Mouse (Mus musculus): ENCODE data around the gene Pfdn6. TPM values are rescaled to one million over a fixed set of nuclear protein-coding genes. Genes with fewer than 3 reads are reported as not detected.
A peak's percentile ranks its signal among the peaks of the same experiment; 100 is the strongest.

Gene Pfdn6
- polyA plus RNA-seq, 1 experiment: 19.4 TPM

GRCm38 (mm10) chr17:33919351-33920281 lies 20.5 kb downstream of the Pfdn6 start:
- Histone ChIP-seq H3K4me1 (ENCODE audit: control insufficient read depth, insufficient read depth, insufficient read length, low read length) (peaks cover 26% of the 10 kb centered on the region), H3K4me3 (ENCODE audit: low read depth, low read length) (peak overlapping the region; percentile 82), H3K27ac (ENCODE audit: insufficient read depth, low read depth, low read length) (peak overlapping the region; percentile 95), H3K36me3 (ENCODE audit: control insufficient read depth, insufficient read depth, low read length) (peaks cover 23% of the 10 kb centered on the region), H3K27me3 (ENCODE audit: control insufficient read depth, insufficient read depth, low read length) (no peaks in the 10 kb centered on the region)
- under 1% methylated on average over 52 of the region's 52 CpGs for WGBS
- TF ChIP-seq POLR2A (IDR thresholded peaks at IDR 0.05; ENCODE audit: low read depth, low read length) (peak; percentile 47; the same call in 1 of the 2 replicates), CTCF (IDR thresholded peaks at IDR 0.05; ENCODE audit: extremely low read depth, insufficient read length, insufficient replicate concordance, low read depth, low read length) (no peak; the same call in 1 of the 2 replicates)

- Histone ChIP-seq H3K36me3 (ENCODE audit: control insufficient read depth, insufficient read depth, low read length) (peaks cover 31% of the 10 kb centered on the region), H3K4me3 (ENCODE audit: low read depth, low read length) (peak overlapping the region; percentile 82; the same call in 1 of the 2 replicates), H3K4me1 (ENCODE audit: control insufficient read depth, insufficient read depth, insufficient read length, low read length) (peaks cover 26% of the 10 kb centered on the region), H3K27ac (ENCODE audit: insufficient read depth, low read depth, low read length) (peak overlapping the region; percentile 95), H3K27me3 (ENCODE audit: control insufficient read depth, insufficient read depth, low read length) (no peaks in the 10 kb centered on the region)
- WGBS: 49% methylated on average over 37 of the region's 37 CpGs
- no peak for TF ChIP-seq POLR2A (IDR thresholded peaks at IDR 0.05; ENCODE audit: low read depth, low read length)
- no peak for TF ChIP-seq CTCF (IDR thresholded peaks at IDR 0.05; ENCODE audit: extremely low read depth, insufficient read length, insufficient replicate concordance, low read depth, low read length)
Observed at GRCm38 (mm10) chr17:33918293-33919203, 21.6 kb downstream of the Pfdn6 start.

DNA sequence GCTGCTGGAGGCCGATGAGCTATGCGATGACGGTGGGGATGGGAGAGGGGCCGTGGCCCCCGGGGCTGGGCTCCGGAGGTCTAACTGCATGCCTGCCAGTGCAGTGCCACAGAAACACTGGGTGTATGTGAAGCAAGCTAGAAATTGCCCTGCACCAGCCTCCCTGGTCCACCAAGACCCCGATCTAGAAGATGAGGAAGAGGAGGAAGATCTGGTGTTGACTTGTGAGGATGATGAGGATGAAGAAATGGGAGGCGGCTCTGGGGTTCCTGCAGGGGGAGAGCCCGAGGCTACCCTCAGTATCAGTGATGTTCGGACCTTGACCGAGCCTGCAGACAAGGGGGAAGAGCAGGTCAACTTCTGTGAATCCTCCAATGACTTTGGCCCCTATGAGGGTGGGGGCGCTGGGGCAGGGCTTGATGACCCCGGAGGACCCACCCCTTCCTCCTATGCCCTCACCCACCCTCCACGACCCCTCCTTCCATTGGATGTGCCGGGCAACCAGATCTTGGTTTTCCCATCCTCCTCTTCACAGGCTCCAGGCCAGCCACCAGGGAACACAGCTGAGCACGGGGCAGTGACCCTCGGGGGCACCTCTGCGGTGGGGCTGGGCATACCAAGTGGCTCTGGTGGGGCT lies 22.4 kb downstream of the Pfdn6 start:
- peaks cover 36% of the 10 kb centered on the region for H3K36me3 ChIP-seq (ENCODE audit: control insufficient read depth, insufficient read depth, low read length)
- WGBS: 85% methylated on average over 18 of the region's 18 CpGs
- H3K4me1 ChIP-seq (ENCODE audit: control insufficient read depth, insufficient read depth, insufficient read length, low read length): peaks cover 26% of the 10 kb centered on the region
- H3K27ac ChIP-seq (ENCODE audit: insufficient read depth, low read depth, low read length): no peak overlapping the region
- H3K27me3 ChIP-seq (ENCODE audit: control insufficient read depth, insufficient read depth, low read length): no peaks in the 10 kb centered on the region
- no peak for TF ChIP-seq CTCF (IDR thresholded peaks at IDR 0.05; ENCODE audit: extremely low read depth, insufficient read length, insufficient replicate concordance, low read depth, low read length)
- no peak for TF ChIP-seq POLR2A (IDR thresholded peaks at IDR 0.05; ENCODE audit: low read depth, low read length)
- no peak overlapping the region for H3K4me3 ChIP-seq (ENCODE audit: low read depth, low read length)

DNA sequence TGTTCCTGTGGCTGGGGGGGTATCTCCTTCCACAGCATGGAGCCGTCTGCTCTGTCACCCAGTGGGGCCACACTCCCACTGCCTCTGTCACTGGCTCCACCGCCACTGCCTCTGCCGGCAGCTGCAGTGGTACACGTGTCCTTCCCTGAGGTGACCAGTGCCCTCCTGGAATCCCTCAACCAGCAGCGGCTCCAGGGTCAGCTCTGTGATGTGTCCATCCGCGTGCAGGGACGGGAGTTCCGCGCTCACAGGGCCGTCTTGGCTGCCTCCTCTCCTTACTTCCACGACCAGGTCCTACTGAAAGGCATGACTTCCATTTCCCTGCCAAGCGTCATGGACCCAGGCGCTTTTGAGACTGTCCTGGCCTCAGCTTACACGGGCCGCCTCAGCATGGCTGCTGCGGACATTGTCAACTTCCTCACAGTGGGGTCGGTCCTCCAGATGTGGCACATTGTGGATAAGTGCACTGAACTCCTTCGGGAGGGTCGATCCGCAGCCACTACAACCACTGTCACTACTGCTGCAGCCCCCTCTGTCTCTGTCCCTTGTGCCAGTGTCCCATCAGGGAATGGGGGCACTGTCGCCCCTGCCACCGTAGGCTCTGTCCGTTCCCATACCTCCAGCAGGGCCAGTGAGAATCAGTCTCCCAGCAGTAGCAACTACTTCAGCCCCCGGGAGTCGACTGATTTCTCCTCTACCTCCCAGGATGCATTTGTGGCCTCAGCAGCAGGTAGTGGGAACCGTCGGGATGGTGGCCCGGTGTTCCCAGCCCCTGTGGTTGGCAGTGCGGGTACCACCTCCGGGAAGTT lies 23.1 kb downstream of the Pfdn6 start:
- H3K36me3 ChIP-seq (ENCODE audit: control insufficient read depth, insufficient read depth, low read length): peaks cover 39% of the 10 kb centered on the region
- H3K4me3 ChIP-seq (ENCODE audit: low read depth, low read length): peak overlapping the region; percentile 42
- H3K27ac ChIP-seq (ENCODE audit: insufficient read depth, low read depth, low read length): no peak overlapping the region
- WGBS: 82% methylated on average over 31 of the region's 31 CpGs
- TF ChIP-seq POLR2A (IDR thresholded peaks at IDR 0.05; ENCODE audit: low read depth, low read length) (no peak), CTCF (IDR thresholded peaks at IDR 0.05; ENCODE audit: extremely low read depth, insufficient read length, insufficient replicate concordance, low read depth, low read length) (no peak)
- H3K4me1 ChIP-seq (ENCODE audit: control insufficient read depth, insufficient read depth, insufficient read length, low read length): peaks cover 24% of the 10 kb centered on the region
- no peaks in the 10 kb centered on the region for H3K27me3 ChIP-seq (ENCODE audit: control insufficient read depth, insufficient read depth, low read length)

DNA sequence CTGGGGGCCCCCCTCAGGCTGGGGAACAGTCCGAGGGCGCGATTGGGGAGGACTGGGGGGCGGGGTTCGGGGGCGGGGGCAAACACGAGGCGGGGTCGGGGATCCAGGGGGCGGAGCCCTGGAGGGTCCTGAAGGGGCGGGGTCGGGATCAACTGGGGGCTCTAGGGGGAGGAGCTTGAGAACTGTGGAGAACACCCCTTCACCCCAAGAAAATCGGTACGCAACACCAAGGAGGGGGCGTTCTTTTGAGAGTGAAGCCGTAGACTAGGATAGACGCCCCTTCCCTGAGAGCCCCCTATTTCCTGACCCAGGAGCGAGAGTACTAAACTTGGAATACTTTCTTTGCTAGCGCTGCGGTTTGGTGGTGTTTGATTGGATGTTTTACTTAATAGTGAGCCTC lies 23.8 kb downstream of the Pfdn6 start:
- Histone ChIP-seq H3K4me1 (ENCODE audit: control insufficient read depth, insufficient read depth, insufficient read length, low read length) (peaks cover 24% of the 10 kb centered on the region), H3K36me3 (ENCODE audit: control insufficient read depth, insufficient read depth, low read length) (peaks cover 41% of the 10 kb centered on the region), H3K4me3 (ENCODE audit: low read depth, low read length) (peak overlapping the region; percentile 60), H3K27me3 (ENCODE audit: control insufficient read depth, insufficient read depth, low read length) (no peaks in the 10 kb centered on the region), H3K27ac (ENCODE audit: insufficient read depth, low read depth, low read length) (no peak overlapping the region)
- no peak for TF ChIP-seq CTCF (IDR thresholded peaks at IDR 0.05; ENCODE audit: extremely low read depth, insufficient read length, insufficient replicate concordance, low read depth, low read length)
- no peak for TF ChIP-seq POLR2A (IDR thresholded peaks at IDR 0.05; ENCODE audit: low read depth, low read length)
- WGBS: 2% methylated on average over 20 of the region's 20 CpGs

- H3K4me3 ChIP-seq (ENCODE audit: low read depth, low read length): peak within 1 kb of the TSS; percentile 60
- H3K36me3 ChIP-seq (ENCODE audit: control insufficient read depth, insufficient read depth, low read length): peaks cover 40% of the 10 kb centered on the region
- H3K27ac ChIP-seq (ENCODE audit: insufficient read depth, low read depth, low read length): peak within 1 kb of the TSS; percentile 3; the same call in 1 of the 2 replicates
- WGBS: under 1% methylated on average over 34 of the region's 34 CpGs
- peaks cover 20% of the 10 kb centered on the region for H3K4me1 ChIP-seq (ENCODE audit: control insufficient read depth, insufficient read depth, insufficient read length, low read length)
- no peaks in the 10 kb centered on the region for H3K27me3 ChIP-seq (ENCODE audit: control insufficient read depth, insufficient read depth, low read length)
- no peak for TF ChIP-seq CTCF (IDR thresholded peaks at IDR 0.05; ENCODE audit: extremely low read depth, insufficient read length, insufficient replicate concordance, low read depth, low read length)
- no peak; the same call in 1 of the 2 replicates for TF ChIP-seq POLR2A (IDR thresholded peaks at IDR 0.05; ENCODE audit: low read depth, low read length)
Observed at GRCm38 (mm10) chr17:33915671-33916250, 24.4 kb downstream of the Pfdn6 start, which contains the start of the genes Tapbp and Zbtb22. Gene Tapbp, plus strand, starts transcription at chr17:33915899. Gene Zbtb22, plus strand, starts transcription at chr17:33915904.

All from small intestine, adult 2 months (tissue).